Mouse (Mus musculus) neural tube, embryonic 15.5 days (tissue): ENCODE data around the gene Caprin1. TPM values are rescaled to one million over a fixed set of nuclear protein-coding genes. Genes with fewer than 3 reads are reported as not detected.

Experiments
- ATAC-seq: fragments of 200-750 bp; cut with Nextera tagmentation; 2 replicates; pipeline ENCODE4 v1.8.0; 2017; ENCODE audit warnings: mild to moderate bottlenecking, moderate TSS enrichment, moderate library complexity; ENCODE audit not compliant: low FRiP score
- H3K27ac ChIP-seq: fragments of 300-500 bp; sonication (generic); replicated peaks from 2 replicates; pipeline ENCODE4 v1.5.1; 2015; ENCODE audit warnings: mild to moderate bottlenecking, inconsistent platforms
- H3K27me3 ChIP-seq: fragments of 300-500 bp; sonication (generic); replicated peaks from 2 replicates; pipeline ENCODE4 v1.6.1; 2015; ENCODE audit warnings: inconsistent platforms
- H3K36me3 ChIP-seq: fragments of 300-500 bp; sonication (generic); 2 replicates; pipeline ENCODE4 v1.6.1; 2015; ENCODE audit warnings: inconsistent platforms
- H3K4me1 ChIP-seq: fragments of 300-500 bp; sonication (generic); 2 replicates; pipeline ENCODE4 v1.6.1; 2015; ENCODE audit warnings: inconsistent platforms
- H3K4me2 ChIP-seq: fragments of 300-500 bp; sonication (generic); 2 replicates; pipeline ENCODE4 v1.6.1; 2015; ENCODE audit warnings: inconsistent platforms, mild to moderate bottlenecking, moderate library complexity
- H3K4me3 ChIP-seq: fragments of 300-500 bp; sonication (generic); replicated peaks from 2 replicates; pipeline ENCODE4 v1.5.1; 2015; ENCODE audit warnings: mild to moderate bottlenecking, inconsistent platforms
- H3K9ac ChIP-seq: fragments of 300-500 bp; sonication (generic); replicated peaks from 2 replicates; pipeline ENCODE4 v1.6.1; 2015; ENCODE audit warnings: mild to moderate bottlenecking, inconsistent platforms
- H3K9me3 ChIP-seq: fragments of 300-500 bp; sonication (generic); replicated peaks from 2 replicates; pipeline ENCODE4 v1.6.1; 2016; ENCODE audit warnings: inconsistent platforms
- WGBS: fragments of 180-500 bp; shearing (Covaris S2); methylation state at CpG from one replicate; pipeline ENCODE4 v1.1.7; 2015; ENCODE audit warnings: mixed read lengths; 5-methylcytosine and 5-hydroxymethylcytosine counted together
- microRNA-seq: library from miRNA; unstranded; fragments of <30 nt; microRNA quantifications from one replicate; pipeline ENCODE4, GENCODE M21; 2017
- polyA plus RNA-seq: library from polyadenylated mRNA; unstranded; fragments of >200 nt; fragmentation: Nextera tagmentation; extraction: Ambion mirVana; gene quantifications from 2 replicates; pipeline ENCODE4 v1.2.1, GENCODE M21; 2015

Caprin1 gene
- polyA plus RNA-seq, 1 experiment from 2014 or later, result 308 TPM

DNA sequence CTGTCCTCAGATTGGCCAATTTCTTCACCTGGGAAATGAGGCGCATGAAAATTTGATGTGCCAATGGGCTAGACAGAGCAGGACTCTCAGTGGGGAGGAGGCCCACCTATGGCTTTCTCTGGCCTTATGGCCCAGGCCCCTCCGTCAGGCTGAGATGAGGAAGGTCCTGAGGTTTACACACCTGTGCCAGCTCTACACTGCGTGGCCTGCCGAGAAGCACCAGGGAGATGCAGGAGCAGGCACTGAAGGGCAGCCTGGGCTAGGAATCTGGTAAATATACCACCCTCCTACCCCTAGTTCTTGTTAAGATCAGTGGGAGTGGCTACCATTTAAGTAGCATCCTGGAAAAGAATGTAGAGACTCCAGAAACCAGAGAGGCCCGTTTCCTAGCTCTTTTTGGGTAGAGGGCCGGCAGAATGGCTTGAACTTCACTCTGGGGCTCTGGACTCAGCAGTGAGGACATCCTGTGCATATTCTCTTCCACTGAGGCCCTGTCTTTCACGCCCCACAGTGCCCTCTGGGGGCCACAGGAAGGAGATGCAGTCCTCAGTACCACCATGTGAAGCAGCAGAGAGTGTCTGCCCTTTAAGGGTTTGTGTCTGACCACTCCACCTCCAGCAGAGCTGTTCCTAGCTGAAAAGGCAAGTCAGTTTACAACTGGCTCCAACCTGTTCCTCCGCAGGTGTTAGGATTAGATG lies 78.7 kb downstream of the Caprin1 start:
- no peak overlapping the region for H3K27ac ChIP-seq
- peaks cover 46% of the 10 kb centered on the region for H3K36me3 ChIP-seq
- peak; percentile 86; the same call in 1 of the 2 replicates for ATAC-seq
- H3K9me3 ChIP-seq, result no peaks in the 10 kb centered on the region
- H3K9ac ChIP-seq, result no peak overlapping the region
- no peaks in the 10 kb centered on the region for H3K4me1 ChIP-seq
- no peak overlapping the region for H3K4me3 ChIP-seq
- 63% methylated on average over 8 of the region's 8 CpGs for WGBS
- no peak overlapping the region for H3K4me2 ChIP-seq
- H3K27me3 ChIP-seq, result no peaks in the 10 kb centered on the region

DNA sequence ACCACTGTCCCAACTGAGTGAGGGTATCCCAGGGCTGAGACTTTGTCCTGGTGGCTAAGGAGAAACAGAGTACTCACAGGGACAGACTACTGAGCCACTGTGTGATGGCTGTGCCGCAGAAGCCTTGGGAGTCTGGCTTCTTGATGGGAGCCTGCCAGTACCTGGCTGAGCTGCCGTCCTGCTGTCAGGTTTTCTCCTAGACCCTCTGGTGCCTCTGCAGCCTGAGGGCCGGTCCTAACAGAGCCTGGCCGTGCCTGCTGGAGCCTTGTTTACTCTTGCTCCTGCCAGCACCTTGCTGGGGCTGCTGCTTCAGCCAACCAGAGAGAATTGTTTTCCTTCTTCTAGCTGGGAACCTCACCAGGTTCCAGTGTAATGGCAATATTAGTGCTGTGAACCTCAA lies 83.0 kb downstream of the Caprin1 start:
- WGBS, result 75% methylated on average over 4 of the region's 4 CpGs
- no peaks in the 10 kb centered on the region for H3K27me3 ChIP-seq
- no peaks in the 10 kb centered on the region for H3K4me1 ChIP-seq
- H3K27ac ChIP-seq, result no peak overlapping the region
- no peak overlapping the region for H3K4me2 ChIP-seq
- H3K4me3 ChIP-seq, result no peak overlapping the region
- no peak for ATAC-seq
- H3K36me3 ChIP-seq, result peaks cover 13% of the 10 kb centered on the region
- no peaks in the 10 kb centered on the region for H3K9me3 ChIP-seq
- H3K9ac ChIP-seq, result no peak overlapping the region

DNA sequence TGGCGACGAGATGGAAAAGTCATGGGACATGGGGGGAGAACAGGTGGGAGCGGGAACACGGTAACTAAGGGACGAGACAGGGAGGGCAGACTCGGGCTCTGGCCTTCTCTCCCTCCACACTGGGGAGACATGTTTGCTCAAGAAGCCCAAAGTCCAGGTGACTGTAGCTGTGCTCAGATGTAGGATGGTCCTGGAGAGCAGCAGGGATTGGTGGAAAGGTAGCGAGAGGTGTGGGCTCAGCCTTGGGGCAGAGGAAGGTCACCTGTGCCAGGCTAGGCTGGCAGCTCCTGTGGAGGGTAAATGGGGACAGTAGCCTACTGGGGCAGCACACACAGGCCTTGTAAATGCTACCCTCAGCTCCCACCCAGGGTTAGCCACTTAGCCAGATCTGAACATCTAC lies 83.6 kb downstream of the Caprin1 start:
- Histone ChIP-seq H3K27me3 (no peaks in the 10 kb centered on the region), H3K4me3 (no peak overlapping the region), H3K9me3 (no peaks in the 10 kb centered on the region), H3K36me3 (peaks cover 13% of the 10 kb centered on the region), H3K9ac (no peak overlapping the region), H3K4me2 (no peak overlapping the region), H3K4me1 (no peaks in the 10 kb centered on the region), H3K27ac (no peak overlapping the region)
- no peak for ATAC-seq
- 95% methylated on average over 7 of the region's 7 CpGs for WGBS

Small RNAs within 50 kb of the gene (microRNA-seq; reads per million reads assigned to microRNA genes)
- gene Gm22757 (not detected), gene Gm22761 (not detected)

Other genes starting within 250 kb of the Caprin1 start
- 10.8 and 11.5 TPM in 2 replicates for gene Abtb2, start 231.3 kb downstream of the Caprin1 start, polyA plus RNA-seq
- 18.5 and 23.1 TPM in 2 replicates for gene Nat10, start 36.4 kb downstream of the Caprin1 start, polyA plus RNA-seq
- gene Lmo2, start 160.3 kb upstream of the Caprin1 start, polyA plus RNA-seq, result 49.6 and 55.4 TPM in 2 replicates
- gene Fbxo3, start 230.1 kb upstream of the Caprin1 start, polyA plus RNA-seq, result 70.0 and 70.9 TPM in 2 replicates
- 2.5 and 3.1 TPM in 2 replicates for gene 4931422A03Rik, start 230.7 kb upstream of the Caprin1 start, polyA plus RNA-seq